Mouse (Mus musculus) midbrain, postnatal 0 days (tissue): ENCODE data around the gene Serac1. TPM values are rescaled to one million over a fixed set of nuclear protein-coding genes. Genes with fewer than 3 reads are reported as not detected.
A peak's percentile ranks its signal among the peaks of the same experiment; 100 is the strongest.

Experiments
- ATAC-seq: fragments of 200-750 bp; cut with Nextera tagmentation; 2 replicates; pipeline ENCODE4 v1.8.0; 2017; ENCODE audit warnings: moderate number of reproducible peaks, mild to moderate bottlenecking, moderate TSS enrichment, moderate library complexity; ENCODE audit not compliant: low FRiP score
- DNase-seq: peaks from one replicate; pipeline ENCODE4 v3.0.0-alpha.2; 2015; ENCODE audit warnings: low spot score
- H3K27ac ChIP-seq: fragments of 300-500 bp; sonication (generic); 2 replicates; pipeline ENCODE4 v1.5.1; 2014; ENCODE audit warnings: low read depth, mild to moderate bottlenecking, low read length, mixed read lengths
- H3K27me3 ChIP-seq: fragments of 300-500 bp; sonication (generic); 2 replicates; pipeline ENCODE4 v1.6.1; 2014; ENCODE audit warnings: low read length, control low read depth, mixed read lengths; ENCODE audit not compliant: insufficient read depth
- H3K36me3 ChIP-seq: fragments of 300-500 bp; sonication (generic); 2 replicates; pipeline ENCODE4 v1.6.1; 2014; ENCODE audit warnings: low read length, control low read depth, mixed read lengths; ENCODE audit not compliant: insufficient read depth
- H3K4me1 ChIP-seq: fragments of 300-500 bp; sonication (generic); 2 replicates; pipeline ENCODE4 v1.6.1; 2014; ENCODE audit warnings: mild to moderate bottlenecking, control low read depth, antibody characterized with exemption, low read length, mixed read lengths; ENCODE audit not compliant: insufficient read depth
- H3K4me2 ChIP-seq: fragments of 300-500 bp; sonication (generic); 2 replicates; pipeline ENCODE4 v1.6.1; 2014; ENCODE audit warnings: low read depth, mild to moderate bottlenecking, low read length, mixed read lengths; ENCODE audit not compliant: poor library complexity, severe bottlenecking
- H3K4me3 ChIP-seq: fragments of 300-500 bp; sonication (generic); 2 replicates; pipeline ENCODE4 v1.5.1; 2014; ENCODE audit warnings: low read depth, mild to moderate bottlenecking, low read length, moderate library complexity
- H3K9ac ChIP-seq: fragments of 300-500 bp; sonication (generic); replicated peaks from 2 replicates; pipeline ENCODE4 v1.6.1; 2014; ENCODE audit warnings: mild to moderate bottlenecking, low read length, moderate library complexity, mixed read lengths; ENCODE audit not compliant: poor library complexity, severe bottlenecking
- H3K9me3 ChIP-seq: fragments of 300-500 bp; sonication (generic); 2 replicates; pipeline ENCODE4 v1.6.1; 2016; ENCODE audit warnings: low read length, control low read depth
- CTCF ChIP-seq: IDR thresholded peaks from 2 replicates; pipeline ENCODE4 v1.5.1; 2016; ENCODE audit warnings: antibody characterized with exemption, mild to moderate bottlenecking
- WGBS: fragments of 180-500 bp; shearing (Covaris S2); extraction: QIAGEN DNeasy Blood & Tissue Kit; methylation state at CpG from one replicate; pipeline ENCODE4 v1.1.7; 2014; 5-methylcytosine and 5-hydroxymethylcytosine counted together
- polyA plus RNA-seq: library from polyadenylated mRNA; unstranded; fragments of >200 nt; fragmentation: Nextera tagmentation; extraction: Ambion mirVana; gene quantifications from 2 replicates; pipeline ENCODE4 v1.2.1, GENCODE M21; 2015
- total RNA-seq: library from RNA; depleted of rRNA; stranded (reverse); fragments of >200 nt; gene quantifications from 2 replicates; pipeline ENCODE4 v1.2.3, GENCODE M21; 2014

Serac1 gene
- total and polyA plus RNA-seq, 2 experiments from 2014 or later = 6.8 to 14.3 TPM

DNA sequence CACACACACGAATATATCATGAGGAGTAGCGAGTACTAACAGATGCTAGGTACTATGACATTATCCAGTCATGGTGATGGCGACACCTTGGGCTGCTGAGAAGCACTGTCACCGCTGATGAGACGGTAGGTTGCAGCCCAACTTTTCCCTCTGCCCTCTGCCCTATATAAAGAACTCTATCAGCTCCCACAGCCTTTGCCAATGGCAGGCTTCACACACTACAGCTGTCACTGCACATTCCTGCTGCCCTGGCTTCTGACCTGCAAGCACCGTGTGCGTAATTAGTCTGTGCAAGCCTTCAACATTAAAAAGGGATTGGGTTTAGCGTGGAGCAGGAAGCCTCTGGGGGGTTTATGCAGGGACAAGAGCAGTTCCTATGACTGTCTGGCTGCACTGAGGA lies 16.7 kb downstream of the Serac1 start:
- Histone ChIP-seq H3K9me3 (no peaks in the 10 kb centered on the region), H3K27me3 (no peaks in the 10 kb centered on the region), H3K4me3 (no peak overlapping the region), H3K27ac (no peak overlapping the region), H3K4me1 (no peaks in the 10 kb centered on the region), H3K9ac (no peak overlapping the region), H3K4me2 (no peak overlapping the region), H3K36me3 (peaks cover 58% of the 10 kb centered on the region)
- DNase-seq (no peak), ATAC-seq (no peak)
- TF ChIP-seq CTCF = no peak
- 85% methylated on average over 8 of the region's 8 CpGs for WGBS

DNA sequence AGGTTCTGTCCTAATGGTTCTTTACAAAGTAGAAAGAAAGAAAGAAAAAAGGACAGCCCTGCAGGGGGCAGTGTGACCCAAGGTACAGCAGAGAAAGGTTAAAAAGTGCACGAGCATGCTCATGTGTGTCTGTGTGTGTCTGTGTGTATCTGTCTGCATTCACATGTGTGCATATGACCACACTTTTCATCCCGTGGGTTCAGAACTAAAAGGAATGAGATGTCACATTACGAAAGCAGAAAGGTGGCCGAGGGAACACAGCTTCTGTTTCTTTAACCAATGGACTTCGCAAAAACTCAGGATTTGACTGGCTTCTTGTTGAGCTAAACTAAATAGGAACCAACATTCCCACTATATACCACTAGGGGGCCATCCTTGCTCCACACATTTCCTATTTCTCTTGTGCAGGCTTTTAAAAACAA lies 24.6 kb downstream of the Serac1 start:
- Histone ChIP-seq H3K9me3 (no peaks in the 10 kb centered on the region), H3K27me3 (no peaks in the 10 kb centered on the region), H3K27ac (no peak overlapping the region), H3K4me2 (no peak overlapping the region), H3K4me1 (no peaks in the 10 kb centered on the region), H3K36me3 (peaks cover 25% of the 10 kb centered on the region), H3K9ac (no peak overlapping the region), H3K4me3 (no peak overlapping the region)
- ATAC-seq (no peak), DNase-seq (peak; percentile 79)
- peak; percentile 79 for TF ChIP-seq CTCF
- 25% methylated on average over 5 of the region's 5 CpGs for WGBS

DNA sequence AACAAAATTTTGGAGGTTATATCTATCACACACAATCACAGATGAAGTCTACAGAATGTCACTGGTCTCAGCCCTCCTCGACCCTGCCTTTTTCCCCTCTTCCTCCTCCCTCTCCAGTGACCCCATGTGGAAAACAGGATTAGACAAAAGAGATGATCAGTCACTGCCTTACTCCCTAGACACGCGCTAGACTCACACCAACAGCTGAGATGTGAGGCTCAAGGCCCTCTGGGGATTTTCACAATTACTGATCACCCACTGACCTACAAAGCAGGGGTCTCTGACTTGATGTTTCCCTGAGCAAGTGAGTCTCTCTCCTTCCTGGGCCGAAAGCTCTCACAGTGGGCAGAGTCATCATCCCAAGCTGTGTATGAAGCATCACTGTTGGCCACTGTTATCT lies 26.7 kb downstream of the Serac1 start:
- DNase-seq (no peak), ATAC-seq (no peak)
- Histone ChIP-seq H3K9me3 (no peaks in the 10 kb centered on the region), H3K4me2 (no peak overlapping the region), H3K4me1 (no peaks in the 10 kb centered on the region), H3K9ac (no peak overlapping the region), H3K36me3 (peaks cover 28% of the 10 kb centered on the region; the same call in 1 of the 2 replicates), H3K27ac (no peak overlapping the region), H3K4me3 (no peak overlapping the region), H3K27me3 (no peaks in the 10 kb centered on the region)
- 50% methylated on average over 4 of the region's 4 CpGs for WGBS
- no peak for TF ChIP-seq CTCF

DNA sequence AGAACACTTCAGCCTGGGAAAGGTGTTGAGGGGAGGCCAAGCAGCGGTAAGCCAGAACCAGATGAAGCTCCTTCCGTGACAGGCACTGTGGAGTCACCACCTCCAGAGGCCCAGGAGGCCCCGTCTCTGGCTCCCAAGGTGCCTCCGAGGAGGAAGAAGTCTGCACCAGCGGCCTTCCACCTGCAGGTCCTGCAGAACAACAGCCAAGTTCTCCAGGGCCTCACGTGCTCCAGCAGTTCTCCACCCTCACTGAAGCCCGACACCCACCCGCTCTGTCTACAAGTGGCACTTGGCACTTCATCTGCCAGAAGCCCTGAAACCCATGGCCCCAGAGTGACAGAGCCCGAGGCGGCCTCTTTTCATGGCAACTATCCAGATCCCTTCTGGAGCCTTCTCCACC lies 42.0 kb downstream of the Serac1 start:
- Histone ChIP-seq H3K27ac (no peak overlapping the region), H3K4me2 (no peak overlapping the region), H3K36me3 (no peaks in the 10 kb centered on the region), H3K4me1 (no peaks in the 10 kb centered on the region), H3K9me3 (no peaks in the 10 kb centered on the region), H3K9ac (no peak overlapping the region), H3K27me3 (no peaks in the 10 kb centered on the region), H3K4me3 (no peak overlapping the region)
- 89% methylated on average over 10 of the region's 10 CpGs for WGBS
- no peak for TF ChIP-seq CTCF
- DNase-seq (no peak), ATAC-seq (no peak)

DNA sequence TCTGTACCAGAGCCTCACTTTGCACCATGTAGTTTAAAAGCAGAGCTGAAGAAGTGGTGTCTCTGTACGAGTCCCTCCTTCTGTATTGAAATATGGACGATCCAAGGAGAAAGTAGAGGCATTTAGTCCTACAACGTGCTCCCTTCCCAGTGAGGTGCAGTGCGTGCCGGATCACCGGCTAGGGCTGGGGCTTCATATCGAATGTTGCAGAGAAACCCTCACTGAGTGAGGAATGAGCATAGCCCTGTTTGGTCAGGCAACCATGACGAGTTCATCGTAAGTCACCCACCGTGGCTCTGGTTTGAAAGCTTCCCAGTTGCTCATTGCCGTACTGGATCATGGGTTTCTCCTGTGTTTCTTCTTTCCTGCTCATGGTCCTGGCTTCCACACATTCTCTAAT lies 42.7 kb downstream of the Serac1 start:
- Histone ChIP-seq H3K27me3 (no peaks in the 10 kb centered on the region), H3K4me3 (no peak overlapping the region), H3K4me1 (no peaks in the 10 kb centered on the region), H3K9me3 (no peaks in the 10 kb centered on the region), H3K36me3 (no peaks in the 10 kb centered on the region), H3K4me2 (no peak overlapping the region), H3K27ac (no peak overlapping the region), H3K9ac (no peak overlapping the region)
- no peak for TF ChIP-seq CTCF
- DNase-seq (no peak), ATAC-seq (no peak)
- 88% methylated on average over 11 of the region's 11 CpGs for WGBS

DNA sequence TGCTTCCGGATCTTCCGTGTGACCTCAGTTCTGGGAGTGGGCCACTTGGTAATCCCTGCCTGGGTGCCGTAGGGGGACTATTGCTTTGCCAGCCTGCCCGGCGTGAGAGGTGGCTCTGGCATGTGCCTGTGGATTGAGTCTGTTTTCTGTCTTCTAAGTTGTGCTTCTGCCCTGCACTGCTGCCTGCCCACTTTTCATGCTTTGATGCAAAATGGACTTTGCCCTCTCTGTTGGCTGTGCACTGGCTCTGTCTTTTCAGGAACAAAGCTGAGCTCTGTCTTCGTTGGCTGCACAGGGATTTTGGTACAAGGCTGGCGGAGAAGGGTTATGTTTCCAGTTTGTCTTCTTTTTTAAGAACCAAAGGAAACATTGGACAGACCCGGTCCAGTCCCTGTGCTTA lies 43.1 kb downstream of the Serac1 start:
- H3K4me3 ChIP-seq = no peak overlapping the region
- H3K27me3 ChIP-seq = no peaks in the 10 kb centered on the region
- no peak overlapping the region for H3K4me2 ChIP-seq
- H3K27ac ChIP-seq = no peak overlapping the region
- H3K36me3 ChIP-seq = no peaks in the 10 kb centered on the region
- 80% methylated on average over 8 of the region's 8 CpGs for WGBS
- no peak for ATAC-seq
- no peaks in the 10 kb centered on the region for H3K4me1 ChIP-seq
- DNase-seq = no peak
- no peak overlapping the region for H3K9ac ChIP-seq
- no peak for TF ChIP-seq CTCF
- H3K9me3 ChIP-seq = no peaks in the 10 kb centered on the region

DNA sequence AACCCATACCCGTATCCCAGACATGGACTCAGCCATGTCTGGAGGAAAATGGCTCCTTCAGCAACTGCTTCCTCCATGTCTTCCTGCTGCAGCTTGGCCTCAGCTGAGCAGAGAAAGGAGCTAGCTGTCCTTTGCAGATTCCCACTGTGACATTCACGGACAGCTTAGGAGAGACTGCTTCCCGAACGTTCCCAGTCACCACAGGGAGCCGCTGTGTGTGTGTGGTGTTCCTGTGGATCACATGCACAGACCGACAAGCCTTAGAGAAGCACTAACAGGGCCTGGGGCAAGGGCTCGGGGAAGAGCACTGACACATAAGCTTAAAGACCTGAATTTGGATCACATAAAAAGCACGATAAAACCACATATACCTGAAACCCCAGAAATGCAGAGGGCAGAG lies 43.9 kb downstream of the Serac1 start:
- DNase-seq (peak; percentile 12), ATAC-seq (no peak)
- WGBS = 27% methylated on average over 8 of the region's 8 CpGs
- Histone ChIP-seq H3K9ac (no peak overlapping the region), H3K4me2 (no peak overlapping the region), H3K36me3 (no peaks in the 10 kb centered on the region), H3K9me3 (no peaks in the 10 kb centered on the region), H3K27ac (no peak overlapping the region), H3K4me3 (no peak overlapping the region), H3K4me1 (no peaks in the 10 kb centered on the region), H3K27me3 (no peaks in the 10 kb centered on the region)
- TF ChIP-seq CTCF = 0 out of 2 replicates have a peak, but pooled peaks have one; percentile 10
